Mouse (Mus musculus): ENCODE measurements at regions not wholly inside any gene's neighbourhood (a gene's known extent, or its start where the extent isn't known, plus 50 kb on each side); places are given as distances from the start of the nearest gene placed in this dataset.
A peak's percentile ranks its signal among the peaks of the same experiment; 100 is the strongest.

DNA sequence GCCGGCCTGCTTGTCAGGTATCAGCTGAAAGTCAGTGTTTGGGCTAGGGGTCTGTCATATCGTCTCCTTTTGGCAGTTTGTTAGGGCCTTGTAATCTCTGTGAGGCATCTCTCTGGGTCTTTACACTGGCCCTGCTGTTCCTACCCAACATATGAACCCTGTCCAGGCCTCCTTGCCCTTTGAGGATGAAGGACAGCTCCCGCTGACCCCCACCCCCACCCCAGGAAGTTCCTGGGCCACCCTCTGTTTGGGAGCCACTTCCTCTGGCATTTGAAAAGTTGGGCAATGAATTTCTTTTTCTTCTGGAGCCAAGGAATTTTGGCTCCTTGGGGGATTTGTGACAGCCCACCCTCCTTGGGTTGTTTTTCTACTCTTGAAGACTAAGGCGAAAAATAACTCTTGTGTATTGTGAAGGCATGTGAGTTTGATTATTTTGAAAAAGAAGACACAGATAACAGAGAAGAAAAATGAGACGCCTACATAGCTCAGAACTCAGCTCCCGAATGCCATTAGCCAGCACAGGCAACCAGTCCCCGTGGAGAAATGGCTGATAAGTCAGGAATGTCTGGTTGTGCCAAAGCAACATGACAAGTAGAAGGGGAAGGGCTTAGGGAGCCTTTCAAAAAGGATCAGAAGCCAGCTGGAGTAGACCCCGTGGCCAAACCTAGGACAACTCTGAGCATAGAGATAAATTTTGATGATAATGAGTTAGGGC is 249.5 kb downstream of the Gm49356 start:
- H3K36me3 ChIP-seq (ENCODE audit: control insufficient read depth, insufficient read depth, low read length): no peaks in the 10 kb centered on the region
- WGBS: 80% methylated on average over 8 of the region's 8 CpGs
- H3K27me3 ChIP-seq (ENCODE audit: control insufficient read depth, insufficient read depth, low read length): no peaks in the 10 kb centered on the region
- H3K9ac ChIP-seq (ENCODE audit: low read depth, low read length): no peak overlapping the region
- peak; percentile 20 for DNase-seq (ENCODE audit: extremely low read depth, low read depth, low spot score)
- peaks cover 11% of the 10 kb centered on the region; the same call in 1 of the 2 replicates for H3K4me1 ChIP-seq (ENCODE audit: control insufficient read depth, insufficient read depth, low read length)
- TF ChIP-seq CTCF (IDR thresholded peaks at IDR 0.05; ENCODE audit: low read depth, low read length) (no peak), POLR2A (IDR thresholded peaks at IDR 0.05; ENCODE audit: extremely low read depth, insufficient read depth, low read length) (no peak)
- H3K4me3 ChIP-seq (ENCODE audit: insufficient read depth, low read depth, low read length): no peak overlapping the region
- H3K27ac ChIP-seq (replicated peaks; ENCODE audit: insufficient read depth, low read depth, low read length): no peak overlapping the region
- H3K79me2 ChIP-seq (ENCODE audit: control insufficient read depth, insufficient read depth, low read length): no peaks in the 10 kb centered on the region

DNA sequence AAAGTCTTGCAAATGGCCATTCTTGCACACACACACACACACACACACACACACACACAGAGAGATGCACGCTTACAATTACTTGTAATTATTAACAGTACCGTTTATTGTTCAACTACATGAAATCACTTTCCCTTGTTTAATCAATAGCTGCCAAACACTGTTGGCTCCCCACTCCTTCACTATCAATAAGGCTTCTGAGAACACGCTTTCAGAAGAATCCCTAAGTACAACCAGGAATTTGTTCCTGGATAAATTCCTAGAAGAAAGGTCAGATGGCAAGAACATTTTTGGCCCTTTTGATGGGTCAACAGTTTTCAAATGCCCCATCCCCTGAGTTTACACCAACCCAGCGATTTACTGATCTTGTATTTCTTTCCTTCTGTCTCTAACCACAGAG is 252.5 kb downstream of the Gm49356 start:
- no peaks in the 10 kb centered on the region for H3K36me3 ChIP-seq (ENCODE audit: control insufficient read depth, insufficient read depth, low read length)
- TF ChIP-seq POLR2A (IDR thresholded peaks at IDR 0.05; ENCODE audit: extremely low read depth, insufficient read depth, low read length) (no peak), CTCF (IDR thresholded peaks at IDR 0.05; ENCODE audit: low read depth, low read length) (no peak)
- 0 out of 2 replicates have a peak, but pooled peaks cover 3% of the 10 kb centered on the region for H3K79me2 ChIP-seq (ENCODE audit: control insufficient read depth, insufficient read depth, low read length)
- peak overlapping the region; percentile 39; the same call in 1 of the 2 replicates for H3K4me3 ChIP-seq (ENCODE audit: insufficient read depth, low read depth, low read length)
- no peak overlapping the region; the same call in 1 of the 2 replicates for H3K9ac ChIP-seq (ENCODE audit: low read depth, low read length)
- DNase-seq (ENCODE audit: extremely low read depth, low read depth, low spot score): peak; percentile 95
- peak overlapping the region; percentile 77 for H3K27ac ChIP-seq (replicated peaks; ENCODE audit: insufficient read depth, low read depth, low read length)
- H3K27me3 ChIP-seq (ENCODE audit: control insufficient read depth, insufficient read depth, low read length): no peaks in the 10 kb centered on the region
- H3K4me1 ChIP-seq (ENCODE audit: control insufficient read depth, insufficient read depth, low read length): peaks cover 11% of the 10 kb centered on the region; the same call in 1 of the 2 replicates
- WGBS: 18% methylated on average over 4 of the region's 4 CpGs

DNA sequence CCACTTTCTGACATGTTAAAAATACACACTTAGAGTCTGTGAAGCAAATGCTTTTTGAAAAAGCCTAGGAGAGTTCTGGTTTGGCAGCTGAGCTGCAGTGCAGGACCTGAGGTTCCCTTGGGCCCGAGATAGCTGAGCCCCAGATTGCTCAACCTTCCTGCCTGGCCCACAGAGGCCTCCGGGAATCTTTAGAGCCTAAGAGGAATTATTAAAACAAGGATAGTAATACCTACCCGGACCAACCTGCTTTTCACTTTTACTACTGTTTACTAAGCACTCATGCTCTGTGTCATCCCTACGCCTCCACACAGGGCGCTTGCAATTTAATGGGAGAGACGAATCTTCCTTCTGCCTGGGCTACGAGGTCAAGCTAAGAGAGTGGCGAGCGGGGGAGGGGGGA is 253.4 kb downstream of the Gm49356 start:
- 0 out of 2 replicates have a peak, but pooled peaks have one; percentile 10 for TF ChIP-seq CTCF (IDR thresholded peaks at IDR 0.05; ENCODE audit: low read depth, low read length)
- no peak for TF ChIP-seq POLR2A (IDR thresholded peaks at IDR 0.05; ENCODE audit: extremely low read depth, insufficient read depth, low read length)
- no peak overlapping the region for H3K4me3 ChIP-seq (ENCODE audit: insufficient read depth, low read depth, low read length)
- peak overlapping the region; percentile 38; the same call in 1 of the 2 replicates for H3K9ac ChIP-seq (ENCODE audit: low read depth, low read length)
- no peaks in the 10 kb centered on the region for H3K36me3 ChIP-seq (ENCODE audit: control insufficient read depth, insufficient read depth, low read length)
- H3K27me3 ChIP-seq (ENCODE audit: control insufficient read depth, insufficient read depth, low read length): no peaks in the 10 kb centered on the region
- H3K79me2 ChIP-seq (ENCODE audit: control insufficient read depth, insufficient read depth, low read length): 0 out of 2 replicates have a peak, but pooled peaks cover 3% of the 10 kb centered on the region
- peaks cover 11% of the 10 kb centered on the region; the same call in 1 of the 2 replicates for H3K4me1 ChIP-seq (ENCODE audit: control insufficient read depth, insufficient read depth, low read length)
- DNase-seq (ENCODE audit: extremely low read depth, low read depth, low spot score): peak; percentile 68
- H3K27ac ChIP-seq (replicated peaks; ENCODE audit: insufficient read depth, low read depth, low read length): peak overlapping the region; percentile 41
- WGBS: 35% methylated on average over 9 of the region's 9 CpGs

DNA sequence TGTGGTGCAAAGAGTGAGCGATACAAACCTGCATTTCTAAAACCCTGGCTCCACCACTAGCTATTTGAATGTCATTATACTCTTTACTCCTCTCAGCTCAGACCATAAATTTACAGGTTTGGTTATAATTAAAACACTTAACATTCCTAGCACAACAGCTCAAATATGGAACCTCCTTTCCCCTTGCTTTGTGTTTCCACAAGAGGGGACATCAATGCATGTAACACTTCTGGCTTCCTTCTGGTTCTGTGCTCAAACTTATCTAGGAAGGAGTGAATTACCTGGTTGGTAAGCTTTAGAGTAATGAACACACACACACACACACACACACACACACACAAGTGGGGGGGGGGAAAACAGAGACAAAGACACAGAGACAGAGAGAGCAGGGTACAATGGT is 254.8 kb downstream of the Gm49356 start:
- WGBS: 100% methylated on average over 1 of the region's 1 CpGs
- TF ChIP-seq POLR2A (IDR thresholded peaks at IDR 0.05; ENCODE audit: extremely low read depth, insufficient read depth, low read length) (no peak), CTCF (IDR thresholded peaks at IDR 0.05; ENCODE audit: low read depth, low read length) (no peak)
- H3K36me3 ChIP-seq (ENCODE audit: control insufficient read depth, insufficient read depth, low read length): no peaks in the 10 kb centered on the region

GRCm38 (mm10) chr15:59145679-59146078 is 256.6 kb downstream of the Gm49356 start:
- no peak overlapping the region for H3K9ac ChIP-seq (ENCODE audit: low read depth, low read length)
- H3K27ac ChIP-seq (replicated peaks; ENCODE audit: insufficient read depth, low read depth, low read length): no peak overlapping the region
- whole genome bisulfite sequencing: 70% methylated on average over 5 of the region's 5 CpGs
- 0 out of 2 replicates have a peak, but pooled peaks cover 3% of the 10 kb centered on the region for H3K79me2 ChIP-seq (ENCODE audit: control insufficient read depth, insufficient read depth, low read length)
- TF ChIP-seq POLR2A (IDR thresholded peaks at IDR 0.05; ENCODE audit: extremely low read depth, insufficient read depth, low read length) (no peak), CTCF (IDR thresholded peaks at IDR 0.05; ENCODE audit: low read depth, low read length) (no peak)
- no peaks in the 10 kb centered on the region for H3K27me3 ChIP-seq (ENCODE audit: control insufficient read depth, insufficient read depth, low read length)
- no peak overlapping the region for H3K4me3 ChIP-seq (ENCODE audit: insufficient read depth, low read depth, low read length)
- DNase-seq (ENCODE audit: extremely low read depth, low read depth, low spot score): no peak
- no peaks in the 10 kb centered on the region for H3K36me3 ChIP-seq (ENCODE audit: control insufficient read depth, insufficient read depth, low read length)
- H3K4me1 ChIP-seq (ENCODE audit: control insufficient read depth, insufficient read depth, low read length): peaks cover 11% of the 10 kb centered on the region; the same call in 1 of the 2 replicates

More for the DNA sequence above, 254.8 kb downstream of the Gm49356 start:
- no peak for DNase-seq (ENCODE audit: extremely low read depth, low read depth, low spot score)
- no peak overlapping the region for H3K9ac ChIP-seq (ENCODE audit: low read depth, low read length)
- 0 out of 2 replicates have a peak, but pooled peaks cover 3% of the 10 kb centered on the region for H3K79me2 ChIP-seq (ENCODE audit: control insufficient read depth, insufficient read depth, low read length)
- no peak overlapping the region for H3K27ac ChIP-seq (replicated peaks; ENCODE audit: insufficient read depth, low read depth, low read length)
- no peak overlapping the region for H3K4me3 ChIP-seq (ENCODE audit: insufficient read depth, low read depth, low read length)
- H3K4me1 ChIP-seq (ENCODE audit: control insufficient read depth, insufficient read depth, low read length): peaks cover 11% of the 10 kb centered on the region; the same call in 1 of the 2 replicates
- no peaks in the 10 kb centered on the region for H3K27me3 ChIP-seq (ENCODE audit: control insufficient read depth, insufficient read depth, low read length)

DNA sequence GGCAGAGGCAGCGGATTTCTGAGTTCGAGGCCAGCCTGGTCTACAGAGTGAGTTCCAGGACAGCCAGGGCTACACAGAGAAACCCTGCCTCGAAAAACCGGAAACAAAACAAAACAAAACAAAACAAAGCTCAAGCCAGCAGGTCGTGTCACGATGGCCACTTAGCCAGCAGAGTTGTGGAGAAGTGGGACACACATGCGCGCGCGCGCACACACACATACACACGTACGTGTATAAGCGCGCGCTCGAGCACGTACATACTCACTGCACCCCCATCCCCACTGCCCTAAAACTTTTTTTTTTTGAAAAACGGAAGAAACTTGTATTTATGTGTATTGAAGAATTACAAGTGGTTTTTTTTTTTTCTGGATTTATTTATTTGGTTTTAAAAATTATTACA is 257.0 kb downstream of the Gm49356 start:
- no peak overlapping the region for H3K27ac ChIP-seq (replicated peaks; ENCODE audit: insufficient read depth, low read depth, low read length)

More for the DNA sequence above, 257.0 kb downstream of the Gm49356 start:
- no peak for TF ChIP-seq POLR2A (IDR thresholded peaks at IDR 0.05; ENCODE audit: extremely low read depth, insufficient read depth, low read length)
- no peak for TF ChIP-seq CTCF (IDR thresholded peaks at IDR 0.05; ENCODE audit: low read depth, low read length)
- Histone ChIP-seq H3K27me3 (ENCODE audit: control insufficient read depth, insufficient read depth, low read length) (no peaks in the 10 kb centered on the region), H3K79me2 (ENCODE audit: control insufficient read depth, insufficient read depth, low read length) (0 out of 2 replicates have a peak, but pooled peaks cover 3% of the 10 kb centered on the region), H3K36me3 (ENCODE audit: control insufficient read depth, insufficient read depth, low read length) (no peaks in the 10 kb centered on the region), H3K4me1 (ENCODE audit: control insufficient read depth, insufficient read depth, low read length) (peaks cover 7% of the 10 kb centered on the region; the same call in 1 of the 2 replicates), H3K4me3 (ENCODE audit: insufficient read depth, low read depth, low read length) (no peak overlapping the region), H3K9ac (ENCODE audit: low read depth, low read length) (no peak overlapping the region)
- no peak for DNase-seq (ENCODE audit: extremely low read depth, low read depth, low spot score)
- WGBS: 89% methylated on average over 19 of the region's 19 CpGs

Data from liver, adult 2 months (tissue).